Mouse (Mus musculus) olfactory bulb, adult 2 months (tissue): ENCODE results near the gene Glipr2. TPM values are rescaled to one million over a fixed set of nuclear protein-coding genes. Genes with fewer than 3 reads are reported as not detected.
A peak's percentile ranks its signal among the peaks of the same experiment; 100 is the strongest.

ENCODE experiments used
- H3K27ac ChIP-seq: fragments of 200-500 bp; 2 replicates; pipeline ENCODE4 v1.5.1; 2012; ENCODE audit warnings: low read depth, low read length; ENCODE audit not compliant: insufficient read depth
- H3K4me1 ChIP-seq: fragments of 200-500 bp; 2 replicates; pipeline ENCODE4 v1.6.1; 2012; ENCODE audit warnings: low read length; ENCODE audit not compliant: control insufficient read depth, insufficient read depth
- H3K4me3 ChIP-seq: fragments of 200-500 bp; 2 replicates; pipeline ENCODE4 v1.5.1; 2012; ENCODE audit warnings: mild to moderate bottlenecking, low read depth, low read length, moderate library complexity; ENCODE audit not compliant: insufficient read depth
- CTCF ChIP-seq: fragments of 200-500 bp; IDR thresholded peaks from 2 replicates; pipeline ENCODE4 v1.5.1; 2012; ENCODE audit warnings: low read depth, mild to moderate bottlenecking, low read length, moderate library complexity; ENCODE audit not compliant: insufficient read depth
- POLR2A ChIP-seq: fragments of 200-500 bp; IDR thresholded peaks from 2 replicates; pipeline ENCODE4 v1.6.1; 2012; ENCODE audit warnings: mild to moderate bottlenecking, low read depth, low read length, moderate library complexity; ENCODE audit not compliant: insufficient read depth
- WGBS: fragments of 180-500 bp; shearing (Covaris S2); methylation state at CpG from one replicate; pipeline ENCODE4 v1.1.7; 2018; 5-methylcytosine and 5-hydroxymethylcytosine counted together
- polyA plus RNA-seq: library from polyadenylated mRNA; stranded (reverse); fragments of >200 nt; gene quantifications from 2 replicates; pipeline ENCODE4 v1.2.4, GENCODE M21; 2012; ENCODE audit warnings: low replicate concordance; ENCODE audit not compliant: missing spikeins, insufficient read depth, insufficient read length

The Glipr2 gene
- polyA plus RNA-seq, 1 experiment = not detected

- under 1% methylated on average over 77 of the region's 77 CpGs for WGBS
Observed at GRCm38 (mm10) chr4:44012376-44013367, 55.5 kb downstream of the Glipr2 start.

GRCm38 (mm10) chr4:44013391-44014070 is 56.3 kb downstream of the Glipr2 start:
- 20% methylated on average over 11 of the region's 11 CpGs for WGBS
- Histone ChIP-seq H3K4me1 (peaks cover 4% of the 10 kb centered on the region; the same call in 1 of the 2 replicates), H3K27ac (no peak overlapping the region), H3K4me3 (peak overlapping the region; percentile 66)
- no peak for TF ChIP-seq POLR2A
- TF ChIP-seq CTCF = no peak

More at GRCm38 (mm10) chr4:44012376-44013367, 55.5 kb downstream of the Glipr2 start:
- TF ChIP-seq CTCF = no peak
- TF ChIP-seq POLR2A = peak; percentile 75
- Histone ChIP-seq H3K4me1 (peaks cover 4% of the 10 kb centered on the region; the same call in 1 of the 2 replicates), H3K27ac (peak overlapping the region; percentile 22; the same call in 1 of the 2 replicates), H3K4me3 (peak overlapping the region; percentile 66)

GRCm38 (mm10) chr4:44016071-44016470 is 58.9 kb downstream of the Glipr2 start:
- TF ChIP-seq CTCF (no peak), POLR2A (no peak)
- Histone ChIP-seq H3K4me3 (no peak overlapping the region), H3K4me1 (peaks cover 4% of the 10 kb centered on the region; the same call in 1 of the 2 replicates), H3K27ac (no peak overlapping the region)
- WGBS = 89% methylated on average over 4 of the region's 4 CpGs

- 91% methylated on average over 12 of the region's 12 CpGs for WGBS
Observed at GRCm38 (mm10) chr4:44016791-44017190, 59.6 kb downstream of the Glipr2 start.

GRCm38 (mm10) chr4:44022323-44022722 is 65.1 kb downstream of the Glipr2 start:
- Histone ChIP-seq H3K4me3 (no peak overlapping the region), H3K27ac (no peak overlapping the region), H3K4me1 (peaks cover 11% of the 10 kb centered on the region)
- TF ChIP-seq CTCF (no peak), POLR2A (no peak)
- WGBS = 84% methylated on average over 4 of the region's 4 CpGs

More at GRCm38 (mm10) chr4:44016791-44017190, 59.6 kb downstream of the Glipr2 start:
- H3K4me3 ChIP-seq = no peak overlapping the region
- no peak overlapping the region for H3K27ac ChIP-seq
- peaks cover 8% of the 10 kb centered on the region; the same call in 1 of the 2 replicates for H3K4me1 ChIP-seq
- TF ChIP-seq POLR2A (no peak), CTCF (no peak)

GRCm38 (mm10) chr4:44022766-44023165 is 65.6 kb downstream of the Glipr2 start:
- Histone ChIP-seq H3K4me1 (peaks cover 12% of the 10 kb centered on the region), H3K27ac (no peak overlapping the region), H3K4me3 (no peak overlapping the region)
- WGBS = 84% methylated on average over 11 of the region's 11 CpGs
- TF ChIP-seq POLR2A (no peak), CTCF (no peak)

GRCm38 (mm10) chr4:44023681-44024080 is 66.5 kb downstream of the Glipr2 start:
- Histone ChIP-seq H3K4me1 (peaks cover 17% of the 10 kb centered on the region), H3K4me3 (no peak overlapping the region), H3K27ac (peak overlapping the region; percentile 16)
- TF ChIP-seq POLR2A (no peak), CTCF (no peak)
- 64% methylated on average over 9 of the region's 9 CpGs for WGBS

GRCm38 (mm10) chr4:44024241-44024640 is 67.0 kb downstream of the Glipr2 start:
- peaks cover 20% of the 10 kb centered on the region for H3K4me1 ChIP-seq
- WGBS = 90% methylated on average over 6 of the region's 6 CpGs

More at GRCm38 (mm10) chr4:44024241-44024640, 67.0 kb downstream of the Glipr2 start:
- TF ChIP-seq POLR2A (no peak), CTCF (no peak)
- Histone ChIP-seq H3K27ac (peak overlapping the region; percentile 16), H3K4me3 (no peak overlapping the region)
